Mouse (Mus musculus) left cerebral cortex, adult 2 months (tissue): ENCODE results near the gene Lce1e. TPM values are rescaled to one million over a fixed set of nuclear protein-coding genes. Genes with fewer than 3 reads are reported as not detected.
"Not testable (repeated sequence)": the region's sequence is repeated elsewhere in the genome, so short reads cannot be mapped to it uniquely, and the experiment has no call there.

Experiments
- DNase-seq, 2 experiments: peaks; one replicate each; pipeline ENCODE4 v3.0.0; 2021 to 2022; ENCODE audit warnings: low spot score in 2 of 2, mixed read lengths in 1 of 2; ENCODE audit errors: extremely low spot score in 1 of 2
- H3K27ac ChIP-seq: fragments of 200-600 bp; 2 replicates; pipeline ENCODE4 v1.8.1; 2022
- H3K4me3 ChIP-seq: fragments of 200-600 bp; 2 replicates; pipeline ENCODE4 v1.8.1; 2022
- CTCF ChIP-seq: fragments of 200-600 bp; IDR thresholded peaks from 2 replicates; pipeline ENCODE4 v1.8.1; 2022; ENCODE audit warnings: antibody characterized with exemption, mild to moderate bottlenecking, moderate library complexity
- intact Hi-C: fragments of 180-260 bp; cut with DNase I; formaldehyde crosslinking; loops from one replicate; pipeline ENCODE4 v1.15.1; 2025
- long read RNA-seq, 2 experiments: library from polyadenylated mRNA; stranded (forward); transcript quantifications; one replicate each; pipeline ENCODE4 v2.0.0; 2021; ENCODE audit warnings: borderline mapping rate in 2 of 2
- total RNA-seq, 2 experiments: library from RNA; stranded (reverse); gene quantifications; 2 replicates each; pipeline ENCODE4 v1.2.3; 2021

Gene Lce1e
- not detected for total RNA-seq
- long read RNA-seq, experiment 1, result 0 reads
- long read RNA-seq, experiment 2, result 0 reads

GRCm38 (mm10) chr3:92708974-92709373 is at the start of gene Lce1e:
Gene Lce1e (minus strand): TSS chr3:92709074.
- no peak within 1 kb of the TSS for H3K4me3 ChIP-seq
- no peak for TF ChIP-seq CTCF
- intact Hi-C loops, result no loop called here
- no peak for DNase-seq
- H3K27ac ChIP-seq, result no peak within 1 kb of the TSS

GRCm38 (mm10) chr3:92753197-92753596 is 44.3 kb upstream of the Lce1e start:
- peak; percentile 33 for TF ChIP-seq CTCF
- intact Hi-C loops, result loop anchor here (2.0 to 10.0 kb wide), 2 partner anchors 150 to 242 kb away; partner anchors contain the start of gene Lce3f
- Histone ChIP-seq H3K4me3 (no peak overlapping the region), H3K27ac (no peak overlapping the region)
- DNase-seq, result no peak

DNA sequence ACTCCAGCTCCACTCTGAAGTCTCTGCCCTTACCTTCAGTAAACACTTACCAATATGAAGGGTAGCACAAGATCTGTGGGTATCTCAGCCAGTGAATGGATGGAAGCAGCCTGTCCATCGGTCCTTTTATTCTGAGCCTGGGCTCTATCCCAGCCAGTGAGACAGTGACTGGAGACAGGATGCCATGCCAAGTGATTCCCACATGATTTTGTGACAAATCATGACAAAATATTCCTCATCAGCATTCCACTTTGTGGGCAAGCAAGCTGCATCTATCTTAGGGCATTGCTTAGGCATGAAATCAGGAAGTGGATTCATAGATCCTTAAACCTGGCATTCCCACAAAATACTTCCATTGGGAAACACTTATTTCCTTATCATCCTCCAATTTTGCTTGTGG is 43.4 kb upstream of the Lce1e start, which contains the start of gene Lce1g:
Gene Lce1g (minus strand): TSS at position 101 of the 400 bp plus-strand sequence.
- intact Hi-C loops, result loop anchor here (2.0 to 10.0 kb wide), 2 partner anchors 151 to 243 kb away; partner anchors contain the start of gene Lce3f
- H3K4me3 ChIP-seq, result no peak within 1 kb of the TSS
- DNase-seq, result no peak
- no peak within 1 kb of the TSS for H3K27ac ChIP-seq
- TF ChIP-seq CTCF, result no peak

DNA sequence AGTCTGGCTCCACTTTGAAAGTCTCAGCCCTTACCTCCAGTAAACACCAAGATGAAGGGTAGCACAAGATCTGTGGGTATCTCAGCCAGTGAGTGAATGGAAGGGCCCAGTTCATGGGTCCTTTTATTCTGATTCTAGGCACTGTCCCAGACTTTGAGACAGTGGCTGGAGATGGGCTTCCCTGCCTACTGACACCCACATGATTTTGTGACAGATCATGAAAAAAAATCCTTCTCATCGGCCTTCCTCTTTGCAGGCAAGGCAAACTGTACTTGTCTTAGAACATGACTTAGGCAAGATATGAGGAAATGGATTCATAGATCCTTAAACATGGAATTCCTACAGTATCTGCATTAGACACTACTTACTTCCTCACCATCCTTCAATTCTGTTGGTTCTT is 30.1 kb upstream of the Lce1e start, which contains the start of gene Gm38119:
Gene Gm38119 (minus strand): TSS at position 101 of the 400 bp plus-strand sequence.
- DNase-seq, result no peak
- intact Hi-C loops, result no loop called here
- Histone ChIP-seq H3K27ac (no peak within 1 kb of the TSS), H3K4me3 (no peak within 1 kb of the TSS)
- no peak for TF ChIP-seq CTCF

DNA sequence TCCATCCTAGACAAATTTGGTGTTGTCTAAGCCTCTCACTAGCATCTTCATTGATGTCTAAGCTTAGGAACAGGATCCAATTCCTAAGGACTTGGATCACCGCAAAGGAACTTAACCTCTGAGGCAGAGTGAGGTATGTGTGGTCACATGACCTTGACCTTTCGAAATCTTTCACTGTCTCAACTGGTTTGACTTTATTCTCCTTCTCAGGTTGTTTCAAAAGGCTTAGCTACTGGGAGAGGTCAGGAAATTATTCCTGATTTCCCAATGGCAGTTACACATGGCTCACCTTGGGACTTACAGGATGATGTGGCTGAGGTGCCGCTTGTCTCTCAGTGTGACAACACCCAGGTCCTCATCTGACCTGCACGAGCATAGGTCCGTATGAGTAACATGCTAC is 13.8 kb upstream of the Lce1e start:
- Histone ChIP-seq H3K4me3 (no peak overlapping the region), H3K27ac (no peak overlapping the region)
- intact Hi-C loops, result no loop called here
- no peak for TF ChIP-seq CTCF
- DNase-seq, result no peak

- no peak for TF ChIP-seq CTCF
- Histone ChIP-seq H3K4me3 (no peak within 1 kb of the TSS), H3K27ac (no peak within 1 kb of the TSS)
- DNase-seq, result no peak
- intact Hi-C loops, result no loop called here
Observed at GRCm38 (mm10) chr3:92720250-92720649, 11.4 kb upstream of the Lce1e start, which contains the start of gene Lce1f. Gene Lce1f (minus strand): TSS chr3:92720350.

GRCm38 (mm10) chr3:92715122-92715521 is 6.2 kb upstream of the Lce1e start:
- no peak overlapping the region for H3K4me3 ChIP-seq
- TF ChIP-seq CTCF, result no peak
- intact Hi-C loops, result no loop called here
- DNase-seq, result no peak
- no peak overlapping the region for H3K27ac ChIP-seq

DNA sequence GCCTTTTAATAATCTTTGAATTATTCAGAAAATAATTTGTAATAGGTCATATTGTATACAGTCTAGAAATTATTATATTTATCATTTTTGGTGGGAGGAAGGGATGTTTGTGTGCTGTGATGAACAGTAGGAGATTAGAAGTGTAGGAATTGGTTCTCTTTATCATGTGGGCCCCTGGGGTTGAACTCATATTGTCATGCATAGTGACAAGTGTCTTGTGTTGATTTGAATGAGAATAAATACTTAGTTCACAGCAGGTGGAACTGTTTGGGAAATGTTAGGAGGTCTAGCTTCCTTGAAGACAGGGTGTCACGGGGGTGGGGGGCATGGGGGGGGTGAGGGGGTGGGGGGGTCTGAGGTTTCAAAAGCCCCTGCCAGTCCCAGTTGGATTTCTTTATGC is 14.3 kb downstream of the Lce1e start:
- Histone ChIP-seq H3K27ac (no peak overlapping the region), H3K4me3 (no peak overlapping the region)
- intact Hi-C loops, result no loop called here
- no peak for DNase-seq
- TF ChIP-seq CTCF, result no peak

GRCm38 (mm10) chr3:92691688-92692087 is 17.2 kb downstream of the Lce1e start:
- intact Hi-C loops, result no loop called here
- DNase-seq, result no peak
- TF ChIP-seq CTCF, result no peak
- no peak overlapping the region for H3K27ac ChIP-seq
- H3K4me3 ChIP-seq, result no peak overlapping the region

DNA sequence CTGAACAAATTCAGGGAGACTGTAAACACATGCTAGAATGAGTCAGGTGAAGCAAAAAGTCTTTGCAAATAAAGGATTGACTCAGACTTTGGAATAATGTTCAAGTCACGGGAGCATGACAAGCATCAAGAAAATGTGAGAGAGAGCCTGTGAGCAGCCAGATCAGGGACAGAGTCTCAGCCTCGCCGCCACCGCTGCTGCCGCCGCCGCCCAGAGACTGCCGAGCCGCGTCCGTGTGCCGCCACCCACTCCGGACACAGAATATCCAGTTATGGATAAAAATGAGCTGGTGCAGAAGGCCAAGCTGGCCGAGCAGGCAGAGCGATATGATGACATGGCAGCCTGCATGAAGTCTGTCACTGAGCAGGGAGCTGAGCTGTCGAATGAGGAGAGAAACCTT is 19.7 kb downstream of the Lce1e start:
- DNase-seq, H3K27ac ChIP-seq, H3K4me3 ChIP-seq, intact Hi-C loops: not testable (repeated sequence)

- intact Hi-C loops, result no loop called here
Observed at GRCm38 (mm10) chr3:92687110-92687509, 21.8 kb downstream of the Lce1e start, which contains the start of gene Lce1d. Gene Lce1d (minus strand): TSS chr3:92687210.

GRCm38 (mm10) chr3:92678947-92679346 is 29.9 kb downstream of the Lce1e start, which contains the start of gene Lce1c:
Gene Lce1c (plus strand): TSS chr3:92679247.
- Histone ChIP-seq H3K4me3 (no peak within 1 kb of the TSS), H3K27ac (no peak within 1 kb of the TSS)
- TF ChIP-seq CTCF, result no peak
- no peak for DNase-seq
- intact Hi-C loops, result no loop called here

More at GRCm38 (mm10) chr3:92687110-92687509, 21.8 kb downstream of the Lce1e start, which contains the start of gene Lce1d:
- Histone ChIP-seq H3K27ac (no peak within 1 kb of the TSS), H3K4me3 (no peak within 1 kb of the TSS)
- DNase-seq, result no peak
- no peak for TF ChIP-seq CTCF

GRCm38 (mm10) chr3:92670215-92670614 is 38.7 kb downstream of the Lce1e start, which contains the start of gene Lce1a2:
Gene Lce1a2 (minus strand): TSS chr3:92670315.
- intact Hi-C loops, result no loop called here
- no peak for TF ChIP-seq CTCF
- DNase-seq, result no peak
- Histone ChIP-seq H3K4me3 (no peak within 1 kb of the TSS), H3K27ac (no peak within 1 kb of the TSS)

Other genes with a start within 250 kb of the Lce1e start
- not detected for gene Sprr1a, start 223.2 kb downstream of the Lce1e start, total RNA-seq
- gene Sprr4, start 208.6 kb downstream of the Lce1e start, total RNA-seq, result not detected
- gene 2310046K23Rik, start 174.6 kb downstream of the Lce1e start, total RNA-seq, result not detected
- gene Ivl, start 135.3 kb downstream of the Lce1e start, total RNA-seq, result not detected
- not detected for gene Smcp, start 120.1 kb downstream of the Lce1e start, total RNA-seq
- gene 2210017I01Rik, start 101.6 kb downstream of the Lce1e start, total RNA-seq, result not detected
- not detected for gene Lce6a, start 87.4 kb downstream of the Lce1e start, total RNA-seq
- not detected for gene Lce1a1, start 60.8 kb downstream of the Lce1e start, total RNA-seq
- gene Lce1b, start 52.1 kb downstream of the Lce1e start, total RNA-seq, result not detected
- not detected for gene Lce1a2, start 38.8 kb downstream of the Lce1e start, total RNA-seq
- not detected for gene Lce1c, start 29.8 kb downstream of the Lce1e start, total RNA-seq
- gene Lce1d, start 21.9 kb downstream of the Lce1e start, total RNA-seq, result not detected
- not detected for gene Lce1f, start 11.3 kb upstream of the Lce1e start, total RNA-seq
- gene Gm38119, start 30.0 kb upstream of the Lce1e start, total RNA-seq, result not detected
- gene Lce1g, start 43.3 kb upstream of the Lce1e start, total RNA-seq, result not detected
- not detected for gene Lce1h, start 56.0 kb upstream of the Lce1e start, total RNA-seq
- not detected for gene Lce1i, start 69.8 kb upstream of the Lce1e start, total RNA-seq
- not detected for gene Lce1j, start 81.4 kb upstream of the Lce1e start, total RNA-seq
- gene Lce1k, start 98.8 kb upstream of the Lce1e start, total RNA-seq, result not detected
- gene Kprp, start 118.2 kb upstream of the Lce1e start, total RNA-seq, result not detected
- gene Lce1l, start 142.2 kb upstream of the Lce1e start, total RNA-seq, result not detected
- not detected for gene 2310050C09Rik, start 161.1 kb upstream of the Lce1e start, total RNA-seq
- not detected for gene Lce3a, start 217.2 kb upstream of the Lce1e start, total RNA-seq
- not detected for gene Lce3b, start 223.9 kb upstream of the Lce1e start, total RNA-seq
- not detected for gene Lce3c, start 235.4 kb upstream of the Lce1e start, total RNA-seq
- not detected for gene Lce3d, start 248.3 kb upstream of the Lce1e start, total RNA-seq